In genomic region chr6:91515545-91516449, GRCm38 (mm10) we compare ENCODE assay signal across 1 mouse cellular context.
TF ChIP-seq lines count a peak whose summit lies in the region.

Gene Xpc (minus strand): TSS chr6:91515888.
Gene Lsm3 (plus strand): TSS chr6:91515928.

TF ChIP-seq in MEL, 35 proteins besides CTCF, POLR2A, EP300 and RAD21 (continued from another document):
- TF ChIP-seq MEF2A (IDR thresholded peaks at IDR 0.05; ENCODE audit: extremely low read depth, insufficient replicate concordance, low read depth, low read length, poor library complexity, severe bottlenecking) (no peak), MAZ (IDR thresholded peaks at IDR 0.05; ENCODE audit: low read depth, low read length) (peak; percentile 60; the same call in 1 of the 2 replicates)
